Mouse (Mus musculus) naive thymus-derived CD4-positive, alpha-beta T cell, adult 2 months (primary cell): ENCODE measurements around the gene Zbtb49.

ENCODE experiments used
- DNase-seq: peaks from one replicate; pipeline ENCODE4 v3.0.0-alpha.2; 2011; ENCODE audit warnings: low read depth

Gene Zbtb49

DNA sequence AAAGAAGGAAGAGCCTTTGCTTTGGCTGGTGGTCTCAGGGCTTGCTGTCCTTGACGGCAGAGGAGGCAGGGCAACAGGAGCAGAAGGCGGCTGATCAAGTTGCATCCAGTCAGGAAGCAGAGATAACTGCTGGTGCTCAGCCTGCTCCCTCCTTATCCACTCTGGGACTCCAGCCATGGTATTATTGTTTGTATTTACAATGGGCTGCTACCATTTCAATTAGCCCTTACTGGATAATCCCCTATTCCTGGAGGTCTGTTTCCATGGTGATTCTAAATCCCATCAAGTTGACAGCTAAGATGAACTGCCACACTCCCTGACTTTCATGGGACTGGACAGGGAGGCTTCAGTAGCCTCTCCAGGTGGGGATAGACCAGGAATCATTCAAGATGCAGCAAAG, 25.3 kb downstream of the Zbtb49 start:
- no peak for DNase-seq

DNA sequence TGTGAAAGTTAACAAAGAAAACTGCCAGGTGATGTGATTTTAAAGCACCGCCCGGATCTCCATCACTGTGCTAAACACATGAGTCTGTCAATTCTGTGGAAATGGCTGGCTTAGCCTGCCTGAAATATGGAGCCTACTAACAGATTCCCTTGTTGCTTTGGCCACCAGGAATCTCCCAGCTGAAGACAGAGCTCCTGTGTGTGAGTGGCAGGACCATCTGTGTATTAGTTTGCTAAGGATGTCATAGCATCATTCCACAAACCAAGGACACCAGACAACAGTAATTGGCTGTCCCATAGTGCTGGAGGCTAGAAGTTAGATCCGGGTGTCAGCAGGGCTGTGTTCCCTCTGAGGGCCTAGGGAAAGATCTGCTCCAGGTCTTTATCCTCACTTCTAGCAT, 29.4 kb downstream of the Zbtb49 start:
- DNase-seq = no peak

DNA sequence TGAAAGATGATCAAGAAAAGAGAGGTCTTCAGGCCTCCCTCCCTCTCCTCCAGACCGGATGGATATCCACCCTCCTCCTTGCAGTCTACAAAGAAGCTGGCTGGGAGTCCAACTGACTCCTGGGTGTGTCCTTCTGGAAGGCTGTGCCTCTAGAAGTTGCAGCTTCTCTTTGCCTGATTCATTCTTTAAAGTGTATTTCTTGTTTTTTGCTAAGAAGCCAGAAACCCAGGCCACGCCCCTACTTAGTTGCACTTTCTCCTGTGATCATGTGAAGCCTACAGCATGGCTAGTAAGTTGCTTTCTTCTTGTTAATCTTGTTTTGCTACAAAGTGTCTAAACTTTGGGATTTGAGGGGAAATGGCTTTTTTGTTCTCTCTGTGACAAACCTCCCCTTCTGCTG, 33.3 kb downstream of the Zbtb49 start:
- DNase-seq = no peak

- no peak for DNase-seq
These were observed 35.5 kb downstream of the Zbtb49 start for GRCm38 (mm10) chr5:38184688-38185285.

- no peak for DNase-seq
These were observed 45.9 kb downstream of the Zbtb49 start for GRCm38 (mm10) chr5:38174256-38174912.

- DNase-seq = no peak
These were observed 46.5 kb downstream of the Zbtb49 start for GRCm38 (mm10) chr5:38173766-38174165.

DNA sequence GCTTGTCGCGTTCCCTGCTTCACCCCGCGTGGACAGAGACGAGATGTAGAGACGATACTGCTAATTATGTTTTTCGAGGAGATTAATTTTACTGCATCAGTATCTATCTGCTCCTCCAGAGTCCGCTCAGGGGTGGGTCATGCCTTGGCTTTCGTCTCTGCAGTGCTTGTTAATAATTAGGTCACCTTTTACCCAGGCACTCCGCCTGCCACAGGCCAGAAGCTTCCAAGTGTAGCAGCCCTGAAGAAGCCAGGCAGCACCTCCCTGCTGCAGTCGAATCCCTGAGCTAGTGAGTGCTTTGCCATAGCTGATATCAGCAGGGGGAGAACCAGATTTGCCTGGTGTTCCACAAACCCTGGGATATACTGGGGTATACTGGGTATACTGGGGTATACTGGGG, 51.8 kb downstream of the Zbtb49 start:
- no peak for DNase-seq

DNA sequence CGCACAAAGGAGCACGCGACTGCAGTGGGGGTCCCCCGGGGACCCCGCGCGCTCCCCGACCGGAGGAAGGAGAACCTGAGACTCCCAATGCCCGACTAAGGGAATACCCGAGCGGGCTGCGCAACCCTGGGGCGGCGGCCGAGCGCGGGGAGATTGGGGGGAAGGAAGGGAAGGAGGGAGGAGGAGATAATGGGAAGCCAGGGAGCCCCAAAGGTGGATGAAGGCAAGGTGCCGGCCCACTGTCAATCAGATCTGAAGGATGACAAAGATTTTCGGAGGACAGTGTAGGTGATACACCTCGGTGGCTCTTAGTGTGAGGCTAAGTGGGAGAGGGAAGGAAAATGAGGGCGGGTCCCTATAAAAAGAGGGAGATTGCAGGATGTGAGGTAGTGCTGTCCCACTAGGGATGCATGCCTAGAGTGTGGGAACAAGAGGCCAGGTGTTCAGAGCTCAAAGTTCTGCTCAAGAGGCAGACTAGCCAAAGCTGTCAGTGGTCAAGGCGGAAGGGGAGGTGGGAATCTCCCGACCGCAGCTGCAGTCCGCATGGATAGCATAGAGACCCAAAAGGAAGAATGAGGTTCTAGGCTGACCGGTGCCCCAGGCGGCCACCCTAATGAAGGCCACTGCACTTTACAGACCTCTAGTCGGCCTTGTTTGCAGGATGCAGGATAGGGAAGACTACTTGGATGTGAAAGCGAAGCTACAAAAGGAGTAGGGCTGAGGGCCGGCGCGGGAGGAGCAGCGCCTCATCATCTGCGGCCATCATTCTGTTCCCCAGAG, 60.4 kb downstream of the Zbtb49 start, which contains the start of gene Nsg1:
Gene Nsg1, minus strand, starts transcription at position 274 of the 780 bp plus-strand sequence.
- no peak for DNase-seq

DNA sequence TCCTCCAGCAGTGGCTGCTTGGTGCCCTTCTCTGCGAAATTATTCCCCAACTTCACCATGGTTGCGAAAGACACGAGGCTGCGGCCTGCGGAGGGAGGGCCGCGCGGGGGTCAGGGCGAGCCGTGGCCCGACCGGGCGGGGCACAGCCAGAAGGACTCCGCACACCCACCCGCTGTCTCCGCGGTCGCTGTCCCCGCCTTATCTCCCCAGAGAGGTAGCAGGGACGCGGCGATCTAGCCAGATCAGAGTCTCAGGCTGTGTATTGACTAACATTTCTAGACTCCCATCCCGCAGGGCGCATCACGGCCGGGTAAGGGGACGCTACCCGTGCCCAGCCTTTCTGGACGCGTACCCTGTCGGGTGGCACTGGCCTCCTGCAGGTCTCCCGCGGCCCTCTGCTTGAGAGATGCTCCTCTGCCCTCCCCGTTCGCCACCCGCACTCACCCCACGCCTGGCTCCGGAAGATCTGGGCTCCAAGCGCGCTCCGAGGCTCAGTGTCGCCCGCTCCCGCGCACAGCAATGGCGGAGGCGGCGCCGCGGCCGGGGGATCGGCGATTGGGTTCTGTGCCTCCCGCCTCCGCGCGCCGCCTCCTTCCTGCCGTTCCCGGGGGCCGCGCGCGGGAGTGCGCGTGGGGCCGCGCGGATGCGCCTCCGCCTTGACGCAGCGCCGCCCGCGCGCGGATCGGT, 61.2 kb downstream of the Zbtb49 start:
- DNase-seq = no peak

DNA sequence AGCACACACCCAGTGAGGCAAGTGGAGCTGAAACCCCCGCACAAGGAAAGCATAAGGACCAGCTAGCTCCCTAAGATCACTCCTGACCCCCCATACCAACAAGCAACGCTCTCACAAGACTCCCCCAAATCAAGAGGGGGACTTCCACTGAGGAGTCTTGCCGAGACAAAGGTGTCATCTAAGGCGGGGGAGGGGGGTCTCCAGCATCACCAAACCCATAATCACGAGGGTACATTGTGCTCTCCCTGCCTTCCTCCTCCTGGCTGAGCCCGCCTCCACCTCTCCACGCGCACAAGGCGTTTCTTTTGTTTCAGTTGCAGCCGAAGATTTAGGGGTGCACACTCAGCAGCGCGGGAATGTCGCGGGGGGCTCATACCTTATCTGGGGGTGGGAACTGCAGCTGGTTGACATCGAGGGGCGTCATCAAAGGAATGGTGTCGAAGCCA, 61.7 kb downstream of the Zbtb49 start:
- DNase-seq = no peak

GRCm38 (mm10) chr5:38157481-38158020, 62.7 kb downstream of the Zbtb49 start:
- no peak for DNase-seq

DNA sequence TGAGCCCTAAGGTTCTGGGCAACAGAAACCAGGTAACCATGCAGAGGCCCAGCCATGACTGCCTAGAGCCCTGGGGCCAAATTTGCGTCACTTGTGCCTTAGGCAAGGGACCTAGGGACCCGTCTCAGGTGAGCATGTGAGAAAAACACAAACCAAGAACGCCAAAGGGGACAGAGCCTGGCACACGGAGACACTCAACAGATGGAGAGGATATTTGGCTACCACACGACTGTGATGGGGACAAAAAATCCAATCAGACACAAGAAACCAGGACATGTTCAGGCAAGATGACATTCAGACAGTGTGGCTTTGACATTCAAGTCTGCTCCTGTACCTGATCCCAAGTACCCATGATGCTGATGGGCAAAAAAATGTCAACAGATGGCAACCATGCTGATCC, 66.6 kb downstream of the Zbtb49 start:
- DNase-seq = no peak

- no peak for DNase-seq
These were observed 67.8 kb downstream of the Zbtb49 start for GRCm38 (mm10) chr5:38152201-38153108.

DNA sequence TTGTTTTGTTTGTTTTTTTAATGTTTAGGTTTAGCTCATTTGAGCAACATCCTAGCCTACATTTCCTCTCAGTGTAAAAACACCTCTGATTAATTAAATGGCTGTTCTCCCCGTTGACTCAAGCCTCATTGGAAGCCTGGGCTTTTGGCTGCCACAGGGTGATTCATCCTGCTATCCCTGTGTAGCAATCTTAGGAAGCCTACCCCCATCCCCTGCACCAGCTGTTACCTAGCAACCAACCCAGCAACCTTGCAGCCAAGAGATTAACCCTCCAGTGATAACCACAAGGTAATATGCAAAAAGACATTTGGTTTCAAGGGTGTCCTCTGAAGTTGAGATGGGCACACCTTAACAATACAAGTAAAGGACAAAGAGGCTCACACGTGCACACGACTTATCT, 69.0 kb downstream of the Zbtb49 start:
- DNase-seq = no peak

DNA sequence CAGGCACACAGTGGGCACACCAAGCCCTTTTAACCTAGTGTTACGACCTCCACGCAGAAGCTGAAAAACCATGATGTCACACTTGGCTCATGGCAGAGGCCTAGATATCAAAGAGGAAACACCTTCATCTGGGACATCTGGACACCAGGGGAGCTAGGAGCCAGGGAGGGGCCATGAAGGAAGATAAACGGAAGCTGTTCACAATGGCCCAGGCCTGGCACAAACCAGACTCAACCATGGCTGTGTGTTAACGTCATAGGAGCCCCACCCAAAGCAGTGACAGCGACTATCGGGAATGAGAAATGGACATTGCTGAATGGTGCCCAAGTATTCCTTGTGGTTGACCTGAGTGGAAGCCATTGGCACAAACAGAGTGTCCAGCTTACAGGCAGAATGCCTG, 73.7 kb downstream of the Zbtb49 start:
- no peak for DNase-seq

GRCm38 (mm10) chr5:38140893-38141292, 79.4 kb downstream of the Zbtb49 start:
- no peak for DNase-seq
